8 mouse cellular contexts compared by ENCODE assay signal in the genomic region with DNA sequence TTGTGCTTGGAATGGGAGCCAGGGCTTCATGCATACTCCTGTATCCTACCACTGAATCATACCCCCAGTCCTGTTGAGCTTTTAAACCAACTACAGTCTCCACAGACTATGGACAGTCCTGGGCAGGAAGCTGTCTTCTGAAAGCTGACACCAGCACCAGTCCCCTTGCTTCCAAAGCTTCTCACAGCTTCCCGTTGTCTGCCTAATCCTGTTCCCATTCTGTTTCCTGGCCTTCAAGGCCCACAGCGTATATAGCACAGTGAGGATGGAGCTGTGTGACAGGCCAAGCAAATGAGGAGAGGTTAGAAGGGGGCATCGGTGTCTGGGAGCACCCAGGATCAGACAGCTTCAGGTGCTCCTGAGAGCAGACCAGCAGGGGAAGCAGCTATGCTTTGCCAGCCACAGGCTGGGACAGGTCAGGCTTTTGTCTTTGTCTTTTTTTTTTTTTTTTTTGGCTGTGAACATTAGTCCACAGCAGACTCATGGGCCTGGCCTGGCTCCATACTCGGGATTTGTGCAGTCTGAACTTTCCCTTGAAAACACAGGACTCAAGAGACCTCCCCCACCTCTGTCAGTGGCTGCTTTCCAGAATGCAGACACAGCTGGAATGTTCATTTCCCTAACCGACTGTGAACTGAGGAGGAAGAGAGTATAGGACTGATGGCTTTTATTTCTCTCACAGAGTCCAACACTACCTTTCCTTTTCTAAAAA. TPM values are rescaled to one million over a fixed set of nuclear protein-coding genes. Genes with fewer than 3 reads are reported as not detected.
A peak's percentile ranks its signal among the peaks of the same experiment; 100 is the strongest.
DNase-seq lines count a peak whose midpoint lies in the region; ATAC-seq lines count a peak whose summit lies in the region.
"Had no signal": no experiment of that assay in that cellular context is flagged by ENCODE, and none has a peak within 500 bp of the region (broad histone marks: within the 10 kb centered on the region; RNA-seq: fewer than 3 reads in every experiment).

No protein-coding gene starts in this region.

- H3K4me1 ChIP-seq in heart, embryonic 12.5 days (replicated peaks) = peaks cover 4% of the 10 kb centered on the region; the same call in 1 of the 2 replicates
- H3K4me1 ChIP-seq in forebrain, embryonic 15.5 days = no peaks in the 10 kb centered on the region
- H3K4me1 ChIP-seq: midbrain, embryonic 12.5 days had no signal

- H3K9me3 ChIP-seq in heart, embryonic 12.5 days (replicated peaks) = no peaks in the 10 kb centered on the region
- no peaks in the 10 kb centered on the region for H3K9me3 ChIP-seq in forebrain, embryonic 15.5 days
- H3K9me3 ChIP-seq: midbrain, embryonic 12.5 days had no signal

- peak overlapping the region; percentile 67; the same call in 1 of the 2 replicates for H3K27ac ChIP-seq in heart, embryonic 12.5 days (ENCODE audit: poor library complexity, severe bottlenecking)
- H3K27ac ChIP-seq in forebrain, embryonic 15.5 days (replicated peaks) = no peak overlapping the region
- H3K27ac ChIP-seq: midbrain, embryonic 12.5 days had no signal

- ATAC-seq in heart, embryonic 12.5 days (ENCODE audit: insufficient number of reproducible peaks, low FRiP score) = 0 out of 2 replicates have a peak, but pooled peaks have one; percentile 46
- ATAC-seq in forebrain, embryonic 15.5 days (replicated peaks) = no peak

- H3K36me3 ChIP-seq in heart, embryonic 12.5 days = no peaks in the 10 kb centered on the region
- no peaks in the 10 kb centered on the region for H3K36me3 ChIP-seq in forebrain, embryonic 15.5 days
- H3K36me3 ChIP-seq: midbrain, embryonic 12.5 days had no signal

- H3K4me3 ChIP-seq in heart, embryonic 12.5 days = no peak overlapping the region
- H3K4me3 ChIP-seq in forebrain, embryonic 15.5 days = no peak overlapping the region
- H3K4me3 ChIP-seq: midbrain, embryonic 12.5 days had no signal

- H3K27me3 ChIP-seq in heart, embryonic 12.5 days (replicated peaks) = no peaks in the 10 kb centered on the region; the same call in 1 of the 2 replicates
- no peaks in the 10 kb centered on the region for H3K27me3 ChIP-seq in forebrain, embryonic 15.5 days
- H3K27me3 ChIP-seq: midbrain, embryonic 12.5 days had no signal

- H3K4me2 ChIP-seq in heart, embryonic 12.5 days = no peak overlapping the region
- H3K4me2 ChIP-seq in forebrain, embryonic 15.5 days (replicated peaks) = no peak overlapping the region
- H3K4me2 ChIP-seq: midbrain, embryonic 12.5 days had no signal

- DNase-seq in adrenal gland, adult 2 months = peak; percentile 52
- DNase-seq in brain, adult 2 months (ENCODE audit: low read depth, low spot score) = peak; percentile 15
- DNase-seq in kidney, postnatal 4 days = peak; percentile 74 to 80
- peak; percentile 52 for DNase-seq in testis, postnatal 14 days (ENCODE audit: low spot score)
- DNase-seq in thymus, postnatal 36 days = no peak

- 26% methylated on average over 5 of the region's 5 CpGs for WGBS in heart, embryonic 12.5 days
- WGBS in forebrain, embryonic 15.5 days = 36% methylated on average over 5 of the region's 5 CpGs

- H3K9ac ChIP-seq in heart, embryonic 12.5 days = no peak overlapping the region
- no peak overlapping the region for H3K9ac ChIP-seq in forebrain, embryonic 15.5 days (replicated peaks)
- H3K9ac ChIP-seq: midbrain, embryonic 12.5 days had no signal

RNA-seq across cellular contexts. Expression of a gene that starts 2.1 kb away (rescaled TPM):
- under 1 TPM; 0.21 to 0.26 TPM for total RNA-seq in adrenal gland, adult 2 months (2021)
- polyA plus RNA-seq in adrenal gland, adult 2 months (2012; rRNA removed) = 0.62 and 1.0 TPM in 2 replicates
- 0.05 TPM in 1 of 2 replicates, not detected in the other for polyA plus RNA-seq in heart, embryonic 12.5 days (2016; fragmentation: Nextera tagmentation; extraction: Ambion mirVana)
- polyA plus RNA-seq in forebrain, embryonic 15.5 days (2015; fragmentation: Nextera tagmentation; extraction: Ambion mirVana) = 0.14 TPM in 1 of 2 replicates, not detected in the other
- polyA plus RNA-seq: midbrain, embryonic 12.5 days had no signal

RNA-seq across cellular contexts. Expression of a gene that starts 31.0 kb away (rescaled TPM):
- total RNA-seq in adrenal gland, adult 2 months (2021) = under 1 TPM; 0.12 to 0.14 TPM
- 0.04 and 0.09 TPM in 2 replicates for polyA plus RNA-seq in adrenal gland, adult 2 months (2012; rRNA removed)
- polyA plus RNA-seq in heart, embryonic 12.5 days (2016; fragmentation: Nextera tagmentation; extraction: Ambion mirVana) = 0.03 TPM in 2 replicates
- polyA plus RNA-seq in forebrain, embryonic 15.5 days (2015; fragmentation: Nextera tagmentation; extraction: Ambion mirVana) = 0.06 and 0.09 TPM in 2 replicates

RNA-seq across cellular contexts. Expression of a gene that starts 36.9 kb away (rescaled TPM):
- 10 to 100 TPM in 1 of 2 experiments, 1 to 10 TPM in 1; 8.8 to 12.4 TPM for total RNA-seq in adrenal gland, adult 2 months (2021)
- 10.0 and 10.9 TPM in 2 replicates for polyA plus RNA-seq in adrenal gland, adult 2 months (2012; rRNA removed)
- 0.36 and 0.54 TPM in 2 replicates for polyA plus RNA-seq in heart, embryonic 12.5 days (2016; fragmentation: Nextera tagmentation; extraction: Ambion mirVana)
- 1.2 and 1.6 TPM in 2 replicates for polyA plus RNA-seq in forebrain, embryonic 15.5 days (2015; fragmentation: Nextera tagmentation; extraction: Ambion mirVana)

RNA-seq across cellular contexts. Expression of a gene that starts 37.3 kb away (rescaled TPM):
- total RNA-seq in adrenal gland, adult 2 months (2021) = 10 to 100 TPM; 16.8 to 18.3 TPM
- polyA plus RNA-seq in adrenal gland, adult 2 months (2012; rRNA removed) = 11.1 and 12.5 TPM in 2 replicates
- 13.9 and 15.9 TPM in 2 replicates for polyA plus RNA-seq in heart, embryonic 12.5 days (2016; fragmentation: Nextera tagmentation; extraction: Ambion mirVana)
- polyA plus RNA-seq in forebrain, embryonic 15.5 days (2015; fragmentation: Nextera tagmentation; extraction: Ambion mirVana) = 17.4 and 21.5 TPM in 2 replicates

RNA-seq across cellular contexts. Expression of a gene that starts 59.3 kb away (rescaled TPM):
- 10 to 100 TPM; 71.0 to 87.8 TPM for total RNA-seq in adrenal gland, adult 2 months (2021)
- 71.0 and 77.0 TPM in 2 replicates for polyA plus RNA-seq in adrenal gland, adult 2 months (2012; rRNA removed)
- 239 and 249 TPM in 2 replicates for polyA plus RNA-seq in heart, embryonic 12.5 days (2016; fragmentation: Nextera tagmentation; extraction: Ambion mirVana)
- 172 and 173 TPM in 2 replicates for polyA plus RNA-seq in forebrain, embryonic 15.5 days (2015; fragmentation: Nextera tagmentation; extraction: Ambion mirVana)

Comparison
In these comparisons a context has a peak if more than half of its experiments do, and no peak if none do; other contexts are left out.
1. DNase-seq: peak in adrenal gland, adult 2 months (single experiment), brain, adult 2 months (single experiment), kidney, postnatal 4 days (2 of 2) and testis, postnatal 14 days (single experiment); none in thymus, postnatal 36 days (0 of 2).